Mouse (Mus musculus) heart, embryonic 13.5 days (tissue): ENCODE results near the gene Ulk3. TPM values are rescaled to one million over a fixed set of nuclear protein-coding genes. Genes with fewer than 3 reads are reported as not detected.
A peak's percentile ranks its signal among the peaks of the same experiment; 100 is the strongest.

Source experiments
- ATAC-seq: fragments of 200-750 bp; cut with Nextera tagmentation; 2 replicates; pipeline ENCODE4 v1.8.0; 2017; ENCODE audit warnings: moderate TSS enrichment; ENCODE audit not compliant: insufficient number of reproducible peaks, low FRiP score, low TSS enrichment; ENCODE audit errors: extremely low read depth
- H3K27ac ChIP-seq: fragments of 300-500 bp; sonication (generic); replicated peaks from 2 replicates; pipeline ENCODE4 v1.5.1; 2015; ENCODE audit warnings: moderate library complexity, mild to moderate bottlenecking, inconsistent platforms
- H3K27me3 ChIP-seq: fragments of 300-500 bp; sonication (generic); replicated peaks from 2 replicates; pipeline ENCODE4 v1.6.1; 2015; ENCODE audit warnings: mild to moderate bottlenecking, inconsistent platforms
- H3K36me3 ChIP-seq: fragments of 300-500 bp; sonication (generic); 2 replicates; pipeline ENCODE4 v1.6.1; 2015; ENCODE audit warnings: mild to moderate bottlenecking, inconsistent platforms
- H3K4me1 ChIP-seq: fragments of 300-500 bp; sonication (generic); 2 replicates; pipeline ENCODE4 v1.6.1; 2015; ENCODE audit warnings: inconsistent platforms
- H3K4me2 ChIP-seq: fragments of 300-500 bp; sonication (generic); 2 replicates; pipeline ENCODE4 v1.6.1; 2015; ENCODE audit warnings: inconsistent platforms, mild to moderate bottlenecking, moderate library complexity
- H3K4me3 ChIP-seq: fragments of 300-500 bp; sonication (generic); 2 replicates; pipeline ENCODE4 v1.5.1; 2015; ENCODE audit warnings: moderate library complexity, mild to moderate bottlenecking, inconsistent platforms
- H3K9ac ChIP-seq: fragments of 300-500 bp; sonication (generic); 2 replicates; pipeline ENCODE4 v1.6.1; 2015; ENCODE audit warnings: inconsistent platforms, mild to moderate bottlenecking, moderate library complexity
- H3K9me3 ChIP-seq: fragments of 300-500 bp; sonication (generic); 2 replicates; pipeline ENCODE4 v1.6.1; 2016; ENCODE audit warnings: inconsistent platforms
- WGBS: fragments of 180-500 bp; shearing (Covaris S2); methylation state at CpG from one replicate; pipeline ENCODE4 v1.1.7; 2015; ENCODE audit warnings: mixed read lengths; 5-methylcytosine and 5-hydroxymethylcytosine counted together
- polyA plus RNA-seq: library from polyadenylated mRNA; unstranded; fragments of >200 nt; fragmentation: Nextera tagmentation; extraction: Ambion mirVana; gene quantifications from 2 replicates; pipeline ENCODE4 v1.2.1, GENCODE M21; 2015

Gene Ulk3
- polyA plus RNA-seq, 1 experiment from 2014 or later, result 17.1 TPM

GRCm38 (mm10) chr9:57617556-57618169, 28.4 kb downstream of the Ulk3 start:
- Histone ChIP-seq H3K9ac (no peak overlapping the region), H3K36me3 (no peaks in the 10 kb centered on the region), H3K4me3 (no peak overlapping the region), H3K9me3 (no peaks in the 10 kb centered on the region), H3K4me1 (0 out of 2 replicates have a peak, but pooled peaks cover 2% of the 10 kb centered on the region), H3K27ac (no peak overlapping the region), H3K27me3 (no peaks in the 10 kb centered on the region), H3K4me2 (no peak overlapping the region)
- WGBS, result 70% methylated on average over 8 of the region's 8 CpGs
- ATAC-seq, result no peak

GRCm38 (mm10) chr9:57618854-57619253, 29.6 kb downstream of the Ulk3 start:
- 64% methylated on average over 8 of the region's 8 CpGs for WGBS

GRCm38 (mm10) chr9:57620674-57621073, 31.4 kb downstream of the Ulk3 start, which contains the start of gene Lman1l:
Gene Lman1l, minus strand, starts transcription at chr9:57620774.
- no peak within 1 kb of the TSS for H3K27ac ChIP-seq
- no peak within 1 kb of the TSS for H3K4me2 ChIP-seq
- peaks cover 14% of the 10 kb centered on the region for H3K36me3 ChIP-seq
- H3K9ac ChIP-seq, result no peak within 1 kb of the TSS
- no peak for ATAC-seq
- no peaks in the 10 kb centered on the region for H3K27me3 ChIP-seq
- WGBS, result 89% methylated on average over 5 of the region's 5 CpGs
- no peaks in the 10 kb centered on the region for H3K9me3 ChIP-seq
- no peak within 1 kb of the TSS for H3K4me3 ChIP-seq
- H3K4me1 ChIP-seq, result no peaks in the 10 kb centered on the region

More at GRCm38 (mm10) chr9:57618854-57619253, 29.6 kb downstream of the Ulk3 start:
- Histone ChIP-seq H3K4me2 (no peak overlapping the region), H3K27me3 (no peaks in the 10 kb centered on the region), H3K27ac (no peak overlapping the region), H3K36me3 (no peaks in the 10 kb centered on the region), H3K9me3 (no peaks in the 10 kb centered on the region), H3K9ac (no peak overlapping the region), H3K4me1 (no peaks in the 10 kb centered on the region), H3K4me3 (no peak overlapping the region)
- ATAC-seq, result no peak

- Histone ChIP-seq H3K27me3 (no peaks in the 10 kb centered on the region), H3K27ac (no peak overlapping the region), H3K9me3 (no peaks in the 10 kb centered on the region), H3K4me2 (no peak overlapping the region), H3K36me3 (peaks cover 49% of the 10 kb centered on the region), H3K4me3 (no peak overlapping the region), H3K9ac (no peak overlapping the region), H3K4me1 (no peaks in the 10 kb centered on the region)
- ATAC-seq, result no peak
- WGBS, result 77% methylated on average over 7 of the region's 7 CpGs
These were observed 35.0 kb downstream of the Ulk3 start for GRCm38 (mm10) chr9:57624295-57624694.

GRCm38 (mm10) chr9:57625674-57626500, 36.6 kb downstream of the Ulk3 start:
- Histone ChIP-seq H3K36me3 (peaks cover 65% of the 10 kb centered on the region), H3K4me3 (no peak overlapping the region)
- ATAC-seq, result no peak

GRCm38 (mm10) chr9:57627191-57627590, 37.9 kb downstream of the Ulk3 start:
- no peaks in the 10 kb centered on the region for H3K27me3 ChIP-seq
- WGBS, result 87% methylated on average over 17 of the region's 17 CpGs
- no peak overlapping the region; the same call in 1 of the 2 replicates for H3K9ac ChIP-seq
- H3K4me3 ChIP-seq, result no peak overlapping the region
- no peaks in the 10 kb centered on the region for H3K4me1 ChIP-seq
- H3K27ac ChIP-seq, result no peak overlapping the region
- no peaks in the 10 kb centered on the region for H3K9me3 ChIP-seq
- ATAC-seq, result no peak
- H3K4me2 ChIP-seq, result no peak overlapping the region
- peaks cover 74% of the 10 kb centered on the region for H3K36me3 ChIP-seq

More at GRCm38 (mm10) chr9:57625674-57626500, 36.6 kb downstream of the Ulk3 start:
- 85% methylated on average over 15 of the region's 15 CpGs for WGBS
- no peaks in the 10 kb centered on the region for H3K27me3 ChIP-seq
- no peak overlapping the region for H3K9ac ChIP-seq
- H3K27ac ChIP-seq, result no peak overlapping the region
- H3K4me2 ChIP-seq, result no peak overlapping the region
- no peaks in the 10 kb centered on the region for H3K4me1 ChIP-seq
- no peaks in the 10 kb centered on the region for H3K9me3 ChIP-seq

DNA sequence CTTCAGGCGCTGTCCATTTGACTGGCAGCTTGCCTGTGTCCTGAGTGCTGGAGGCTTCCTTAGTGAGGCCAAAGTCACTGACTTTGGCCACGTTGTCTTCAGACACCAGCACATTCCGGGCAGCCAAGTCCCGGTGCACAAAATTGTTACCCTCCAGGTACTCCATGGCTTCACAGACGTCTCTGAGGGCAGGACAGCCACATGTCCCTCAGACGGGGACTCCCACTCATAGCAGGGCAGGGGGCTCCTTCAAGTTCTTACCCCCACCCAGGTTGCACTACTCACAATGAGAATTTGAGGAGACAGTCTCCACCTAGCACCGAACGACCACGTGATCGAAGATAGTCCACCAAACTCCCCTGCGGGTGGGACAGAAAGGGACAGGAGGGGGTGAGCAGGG, 38.6 kb downstream of the Ulk3 start:
- no peaks in the 10 kb centered on the region for H3K9me3 ChIP-seq
- H3K4me1 ChIP-seq, result peaks cover 1% of the 10 kb centered on the region
- H3K4me2 ChIP-seq, result no peak overlapping the region
- no peak overlapping the region for H3K27ac ChIP-seq
- no peak overlapping the region for H3K4me3 ChIP-seq
- H3K36me3 ChIP-seq, result peaks cover 77% of the 10 kb centered on the region
- no peak for ATAC-seq
- 86% methylated on average over 11 of the region's 11 CpGs for WGBS
- H3K9ac ChIP-seq, result no peak overlapping the region
- no peaks in the 10 kb centered on the region for H3K27me3 ChIP-seq

- peaks cover 77% of the 10 kb centered on the region for H3K36me3 ChIP-seq
- ATAC-seq, result no peak
These were observed 39.5 kb downstream of the Ulk3 start for GRCm38 (mm10) chr9:57628717-57629116.

GRCm38 (mm10) chr9:57629118-57629874, 40.0 kb downstream of the Ulk3 start:
- Histone ChIP-seq H3K4me1 (peaks cover 14% of the 10 kb centered on the region), H3K9me3 (no peaks in the 10 kb centered on the region), H3K4me2 (no peak overlapping the region), H3K27me3 (no peaks in the 10 kb centered on the region), H3K4me3 (no peak overlapping the region), H3K36me3 (peaks cover 76% of the 10 kb centered on the region), H3K9ac (no peak overlapping the region), H3K27ac (no peak overlapping the region)
- 63% methylated on average over 14 of the region's 14 CpGs for WGBS
- ATAC-seq, result peak; percentile 35; the same call in 1 of the 2 replicates

More at GRCm38 (mm10) chr9:57628717-57629116, 39.5 kb downstream of the Ulk3 start:
- H3K9ac ChIP-seq, result no peak overlapping the region
- H3K27ac ChIP-seq, result no peak overlapping the region
- no peaks in the 10 kb centered on the region for H3K27me3 ChIP-seq
- H3K4me3 ChIP-seq, result no peak overlapping the region
- H3K9me3 ChIP-seq, result no peaks in the 10 kb centered on the region
- WGBS, result 83% methylated on average over 12 of the region's 12 CpGs
- H3K4me2 ChIP-seq, result no peak overlapping the region
- peaks cover 9% of the 10 kb centered on the region for H3K4me1 ChIP-seq

DNA sequence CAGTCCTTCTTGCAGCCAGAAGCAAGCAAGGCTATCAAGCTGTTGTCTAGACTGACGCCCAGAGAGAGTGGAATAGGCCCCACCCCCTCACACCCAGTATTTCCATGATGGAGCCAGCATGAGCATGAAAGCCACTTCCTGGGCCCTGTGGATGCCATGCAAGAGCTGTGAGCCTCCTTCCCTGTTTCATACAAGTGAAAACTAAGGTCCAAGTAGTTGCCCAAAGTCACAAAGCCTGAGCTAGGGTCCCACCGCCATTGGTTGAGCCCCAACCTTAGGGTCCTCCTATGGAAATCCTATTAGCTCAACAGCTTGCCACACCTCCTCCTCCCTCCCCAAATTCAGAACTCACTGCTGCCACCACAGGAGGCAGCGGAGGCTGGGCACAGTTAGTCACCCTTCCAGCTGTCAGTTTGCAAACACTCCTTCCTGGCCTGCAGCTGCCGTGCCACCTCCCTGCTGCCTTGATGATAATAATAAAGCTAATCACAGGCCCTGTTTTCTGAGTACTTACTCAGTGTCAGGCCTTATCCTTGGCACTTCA, 44.3 kb downstream of the Ulk3 start:
- peaks cover 35% of the 10 kb centered on the region for H3K36me3 ChIP-seq
- peak overlapping the region; percentile 3; the same call in 1 of the 2 replicates for H3K9ac ChIP-seq
- no peak for ATAC-seq
- no peaks in the 10 kb centered on the region for H3K9me3 ChIP-seq
- H3K4me1 ChIP-seq, result peaks cover 38% of the 10 kb centered on the region
- H3K27ac ChIP-seq, result no peak overlapping the region; the same call in 1 of the 2 replicates
- H3K4me3 ChIP-seq, result no peak overlapping the region
- WGBS, result 36% methylated on average over 4 of the region's 4 CpGs
- no peak overlapping the region for H3K4me2 ChIP-seq
- H3K27me3 ChIP-seq, result no peaks in the 10 kb centered on the region

GRCm38 (mm10) chr9:57637272-57637671, 48.0 kb downstream of the Ulk3 start:
- H3K4me2 ChIP-seq, result peak overlapping the region; percentile 52
- H3K4me1 ChIP-seq, result peaks cover 75% of the 10 kb centered on the region
- no peak overlapping the region for H3K4me3 ChIP-seq
- peaks cover 12% of the 10 kb centered on the region for H3K36me3 ChIP-seq
- 41% methylated on average over 3 of the region's 3 CpGs for WGBS
- peak overlapping the region; percentile 12 for H3K9ac ChIP-seq
- peak overlapping the region; percentile 94 for H3K27ac ChIP-seq
- H3K9me3 ChIP-seq, result no peaks in the 10 kb centered on the region
- ATAC-seq, result no peak
- no peaks in the 10 kb centered on the region for H3K27me3 ChIP-seq
